Mouse (Mus musculus) E14TG2a.4 (cell line): ENCODE results near the gene Gdpd5.

Experiments
- H3K27me3 ChIP-seq: 2 replicates; pipeline ENCODE4 v1.6.1; 2014; ENCODE audit warnings: low read length, control low read depth; ENCODE audit not compliant: insufficient read depth
- H3K36me3 ChIP-seq: 2 replicates; pipeline ENCODE4 v1.6.1; 2014; ENCODE audit warnings: low read length, control low read depth; ENCODE audit not compliant: insufficient read depth
- H3K4me1 ChIP-seq: replicated peaks from 2 replicates; pipeline ENCODE4 v1.6.1; 2014; ENCODE audit warnings: low read depth, low read length, control low read depth
- H3K4me3 ChIP-seq: replicated peaks from 2 replicates; pipeline ENCODE4 v1.5.1; 2014; ENCODE audit warnings: mild to moderate bottlenecking, low read length
- H3K9me3 ChIP-seq: 2 replicates; pipeline ENCODE4 v1.6.1; 2014; ENCODE audit warnings: low read length, control low read depth
- CTCF ChIP-seq: conservative IDR thresholded peaks from 2 replicates; pipeline ENCODE4 v1.5.1; 2014; ENCODE audit warnings: low read length
- NANOG ChIP-seq: IDR thresholded peaks from 2 replicates; pipeline ENCODE4 v1.6.1; 2014; ENCODE audit warnings: borderline replicate concordance, low read length, mixed read lengths
- POU5F1 ChIP-seq: IDR thresholded peaks from 2 replicates; pipeline ENCODE4 v1.6.1; 2014; ENCODE audit warnings: low read length, borderline replicate concordance

Gene Gdpd5

GRCm38 (mm10) chr7:99405386-99406155 lies 24.4 kb downstream of the Gdpd5 start:
- Histone ChIP-seq H3K9me3 (no peaks in the 10 kb centered on the region), H3K27me3 (peaks cover 32% of the 10 kb centered on the region), H3K36me3 (no peaks in the 10 kb centered on the region), H3K4me1 (peaks cover 76% of the 10 kb centered on the region), H3K4me3 (peak overlapping the region; percentile 29; the same call in 1 of the 2 replicates)
- TF ChIP-seq CTCF = no peak
- no peak for TF ChIP-seq NANOG
- TF ChIP-seq POU5F1 = no peak

DNA sequence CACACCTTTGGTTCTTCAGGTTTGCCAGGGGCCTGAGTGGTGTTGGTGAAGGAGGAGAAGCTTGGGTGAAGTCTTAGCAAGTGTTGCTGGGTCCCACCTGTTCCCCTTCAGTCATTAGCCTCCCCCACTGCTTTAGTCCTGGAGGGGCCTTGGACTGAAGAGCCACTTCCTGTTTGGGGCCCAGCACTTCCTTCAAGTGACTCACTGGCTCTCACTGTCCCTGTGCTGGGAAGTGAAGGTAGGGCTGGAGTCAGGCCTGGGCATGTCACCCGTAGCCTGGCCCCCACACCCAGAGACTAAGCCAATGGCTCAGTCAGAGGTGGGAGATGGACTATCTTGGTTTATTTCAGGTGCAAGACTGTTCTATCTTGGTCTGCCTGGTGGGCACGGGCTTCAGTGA lies 26.4 kb downstream of the Gdpd5 start:
- Histone ChIP-seq H3K27me3 (peaks cover 31% of the 10 kb centered on the region), H3K36me3 (no peaks in the 10 kb centered on the region), H3K4me1 (peaks cover 73% of the 10 kb centered on the region), H3K9me3 (peaks cover 3% of the 10 kb centered on the region), H3K4me3 (peak overlapping the region; percentile 10; the same call in 1 of the 2 replicates)
- TF ChIP-seq CTCF (no peak), NANOG (no peak)

GRCm38 (mm10) chr7:99409441-99410222 lies 28.4 kb downstream of the Gdpd5 start:
- peaks cover 24% of the 10 kb centered on the region for H3K27me3 ChIP-seq
- TF ChIP-seq CTCF = no peak

GRCm38 (mm10) chr7:99410315-99410714 lies 29.1 kb downstream of the Gdpd5 start:
- Histone ChIP-seq H3K36me3 (no peaks in the 10 kb centered on the region), H3K4me1 (peaks cover 46% of the 10 kb centered on the region), H3K4me3 (no peak overlapping the region), H3K9me3 (peaks cover 3% of the 10 kb centered on the region), H3K27me3 (peaks cover 21% of the 10 kb centered on the region)
- TF ChIP-seq NANOG (no peak), POU5F1 (no peak), CTCF (no peak)

More at GRCm38 (mm10) chr7:99409441-99410222, 28.4 kb downstream of the Gdpd5 start:
- H3K4me1 ChIP-seq = peaks cover 53% of the 10 kb centered on the region
- H3K9me3 ChIP-seq = peaks cover 3% of the 10 kb centered on the region
- H3K4me3 ChIP-seq = no peak overlapping the region
- no peaks in the 10 kb centered on the region for H3K36me3 ChIP-seq

GRCm38 (mm10) chr7:99411047-99411779 lies 30.0 kb downstream of the Gdpd5 start:
- peaks cover 21% of the 10 kb centered on the region for H3K27me3 ChIP-seq
- H3K9me3 ChIP-seq = peaks cover 3% of the 10 kb centered on the region
- no peaks in the 10 kb centered on the region for H3K36me3 ChIP-seq
- no peak overlapping the region for H3K4me3 ChIP-seq
- H3K4me1 ChIP-seq = peaks cover 40% of the 10 kb centered on the region
- no peak for TF ChIP-seq CTCF
- no peak for TF ChIP-seq NANOG
- TF ChIP-seq POU5F1 = no peak

DNA sequence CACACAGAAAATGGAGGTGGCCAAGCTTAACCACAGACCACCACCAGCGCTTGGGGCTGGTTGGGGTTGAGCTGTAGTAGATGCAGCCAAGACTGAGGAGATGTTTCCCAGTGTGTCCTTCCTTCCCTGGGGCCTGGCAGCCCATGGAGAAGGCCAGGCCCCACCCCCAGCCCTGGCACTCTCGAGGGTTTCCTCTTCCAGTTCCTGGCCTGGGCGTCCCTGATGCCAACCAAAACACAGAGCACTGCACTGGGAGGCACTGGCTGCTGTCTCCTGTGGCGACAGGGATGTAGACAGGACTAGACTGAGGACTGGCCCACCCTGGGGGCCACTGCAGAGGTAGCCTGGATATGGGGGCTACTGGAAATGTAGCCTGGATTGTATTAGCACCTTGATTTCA lies 33.8 kb downstream of the Gdpd5 start:
- no peak for TF ChIP-seq NANOG

DNA sequence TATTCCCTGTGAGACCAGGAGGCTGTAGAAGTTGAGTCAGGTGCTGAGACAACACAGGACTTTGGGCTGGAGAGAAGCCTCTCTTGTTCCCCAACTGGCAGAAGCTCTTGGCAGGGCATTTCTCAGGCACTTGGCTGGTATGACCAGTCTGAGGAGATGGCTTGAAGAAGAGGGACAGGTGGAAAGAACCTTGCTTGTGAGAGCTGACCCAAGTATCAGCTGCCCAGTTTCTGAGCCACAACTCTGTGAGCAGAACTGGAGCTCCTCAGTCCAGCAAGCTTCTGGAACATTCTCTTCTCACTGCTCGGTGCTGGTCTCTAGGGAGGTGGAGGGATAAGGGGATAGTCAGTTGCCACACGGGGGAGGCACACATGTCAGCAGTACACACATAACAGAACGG lies 38.1 kb downstream of the Gdpd5 start:
- no peak for TF ChIP-seq CTCF
- TF ChIP-seq POU5F1 = no peak
- TF ChIP-seq NANOG = no peak
- Histone ChIP-seq H3K4me3 (no peak overlapping the region), H3K9me3 (no peaks in the 10 kb centered on the region), H3K27me3 (peaks cover 42% of the 10 kb centered on the region), H3K36me3 (no peaks in the 10 kb centered on the region), H3K4me1 (peaks cover 30% of the 10 kb centered on the region)

More for the DNA sequence above, 33.8 kb downstream of the Gdpd5 start:
- no peak overlapping the region for H3K4me3 ChIP-seq
- H3K4me1 ChIP-seq = peaks cover 27% of the 10 kb centered on the region
- H3K27me3 ChIP-seq = peaks cover 27% of the 10 kb centered on the region
- H3K9me3 ChIP-seq = peaks cover 3% of the 10 kb centered on the region
- H3K36me3 ChIP-seq = no peaks in the 10 kb centered on the region

GRCm38 (mm10) chr7:99421006-99421405 lies 39.8 kb downstream of the Gdpd5 start:
- peaks cover 56% of the 10 kb centered on the region for H3K27me3 ChIP-seq
- TF ChIP-seq NANOG (no peak), CTCF (no peak), POU5F1 (no peak)
- H3K9me3 ChIP-seq = no peaks in the 10 kb centered on the region
- no peaks in the 10 kb centered on the region for H3K36me3 ChIP-seq
- peaks cover 46% of the 10 kb centered on the region for H3K4me1 ChIP-seq
- no peak overlapping the region for H3K4me3 ChIP-seq
